Mouse (Mus musculus) C2C12 (cell line): ENCODE measurements around the gene Prss57. TPM values are rescaled to one million over a fixed set of nuclear protein-coding genes. Genes with fewer than 3 reads are reported as not detected.

Experiments used
- H3K27me3 ChIP-seq: one replicate; pipeline ENCODE4 v1.6.1; 2011; ENCODE audit not compliant: control insufficient read depth, insufficient read depth, insufficient read length
- H3K36me3 ChIP-seq: one replicate; pipeline ENCODE4 v1.6.1; 2011; ENCODE audit not compliant: control insufficient read depth, insufficient read depth
- H3K4me3 ChIP-seq: one replicate; pipeline ENCODE4 v1.5.1; 2011; ENCODE audit warnings: mild to moderate bottlenecking, control low read depth; ENCODE audit not compliant: poor library complexity, insufficient read depth, severe bottlenecking
- H3K79me2 ChIP-seq: one replicate; pipeline ENCODE4 v1.6.1; 2011; ENCODE audit not compliant: control insufficient read depth, insufficient read depth
- H3K79me3 ChIP-seq: one replicate; pipeline ENCODE4 v1.6.1; 2011; ENCODE audit warnings: low read depth, control low read depth
- H3ac ChIP-seq: one replicate; pipeline ENCODE3; 2011; ENCODE audit warnings: low read depth; ENCODE audit not compliant: control insufficient read depth, insufficient read length
- CEBPB ChIP-seq: IDR thresholded peaks from one replicate; pipeline ENCODE4 v1.6.1; 2011; ENCODE audit warnings: low read depth, mild to moderate bottlenecking, control low read depth, moderate library complexity
- CTCF ChIP-seq: IDR thresholded peaks from one replicate; pipeline ENCODE4 v1.5.1; 2011; ENCODE audit not compliant: control insufficient read depth, insufficient read depth, insufficient read length
- FOSL1 ChIP-seq: IDR thresholded peaks from one replicate; pipeline ENCODE4 v1.8.0; 2011; ENCODE audit warnings: mild to moderate bottlenecking, low read length; ENCODE audit not compliant: poor library complexity, insufficient read depth, severe bottlenecking
- MAX ChIP-seq: IDR thresholded peaks from one replicate; pipeline ENCODE4 v1.6.1; 2011; ENCODE audit warnings: mild to moderate bottlenecking, control low read depth
- MYOD1 ChIP-seq: IDR thresholded peaks from one replicate; pipeline ENCODE4 v1.6.1; 2011; ENCODE audit warnings: low read depth; ENCODE audit not compliant: control insufficient read depth, insufficient read length
- MYOG ChIP-seq: IDR thresholded peaks from one replicate; pipeline ENCODE4 v1.6.1; 2011; ENCODE audit not compliant: control insufficient read depth, insufficient read length; ENCODE audit errors: extremely low read depth
- USF1 ChIP-seq: IDR thresholded peaks from one replicate; pipeline ENCODE4 v1.6.1; 2011; ENCODE audit warnings: low read depth, mild to moderate bottlenecking, control low read depth, moderate library complexity
- polyA plus RNA-seq: library from polyadenylated mRNA; unstranded; fragments of >200 nt; fragmentation: generic; extraction: Trizol; gene quantifications from one replicate; pipeline ENCODE4 v1.2.1, GENCODE M21; 2012; ENCODE audit warnings: missing spikeins

Prss57 gene
- polyA plus RNA-seq, 1 experiment, result not detected

- H3ac ChIP-seq, result no peak overlapping the region
- H3K27me3 ChIP-seq, result no peaks in the 10 kb centered on the region
- no peak overlapping the region for H3K4me3 ChIP-seq
- H3K79me2 ChIP-seq, result no peaks in the 10 kb centered on the region
- no peaks in the 10 kb centered on the region for H3K36me3 ChIP-seq
- TF ChIP-seq CEBPB (no peak), CTCF (no peak), MAX (no peak), FOSL1 (no peak), MYOG (no peak), MYOD1 (no peak), USF1 (no peak)
- peaks cover 2% of the 10 kb centered on the region for H3K79me3 ChIP-seq
Observed at GRCm38 (mm10) chr10:79805636-79806035, 14.9 kb upstream of the Prss57 start.

- Histone ChIP-seq H3ac (no peak overlapping the region), H3K36me3 (no peaks in the 10 kb centered on the region), H3K79me3 (peaks cover 2% of the 10 kb centered on the region), H3K27me3 (no peaks in the 10 kb centered on the region), H3K4me3 (no peak overlapping the region), H3K79me2 (peaks cover 10% of the 10 kb centered on the region)
- no peak for TF ChIP-seq MYOD1
- no peak for TF ChIP-seq MAX
- TF ChIP-seq MYOG, result no peak
- TF ChIP-seq FOSL1, result no peak
- TF ChIP-seq CEBPB, result no peak
- TF ChIP-seq USF1, result no peak
- TF ChIP-seq CTCF, result no peak
Observed at GRCm38 (mm10) chr10:79803716-79804323, 13.1 kb upstream of the Prss57 start.

DNA sequence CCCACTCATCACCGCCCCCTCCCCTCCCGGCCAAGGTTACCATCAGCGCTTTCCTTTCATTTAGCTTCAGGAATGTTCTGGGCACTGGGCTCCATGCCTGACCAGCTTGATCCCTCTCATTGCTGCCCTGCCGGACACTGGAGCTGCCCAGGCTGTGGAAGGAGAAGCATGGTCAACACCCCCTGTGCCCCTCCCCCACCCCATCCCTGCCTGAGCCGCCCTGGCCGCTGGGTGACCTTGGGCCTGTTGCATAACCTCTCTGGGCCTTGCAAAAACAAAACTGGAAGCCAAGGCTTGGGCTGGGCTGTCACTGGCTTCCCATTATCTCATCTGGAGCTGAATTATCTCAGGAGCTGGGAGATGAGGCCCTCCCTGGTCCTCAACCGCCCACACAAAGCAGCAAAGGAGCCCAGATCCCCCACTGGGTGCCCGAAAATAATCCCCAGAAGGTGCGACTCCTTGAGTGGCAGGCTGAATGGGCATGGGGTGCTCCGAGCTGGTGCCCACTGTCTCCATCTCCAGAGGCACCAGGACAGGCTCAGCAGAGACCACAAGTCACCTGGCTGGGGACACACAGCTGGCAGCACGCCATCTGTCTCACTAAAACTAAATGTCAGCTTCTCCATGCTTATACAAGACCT, 11.7 kb upstream of the Prss57 start:
- Histone ChIP-seq H3K79me2 (peaks cover 24% of the 10 kb centered on the region), H3K4me3 (no peak overlapping the region), H3ac (no peak overlapping the region), H3K27me3 (no peaks in the 10 kb centered on the region), H3K79me3 (peaks cover 2% of the 10 kb centered on the region), H3K36me3 (no peaks in the 10 kb centered on the region)
- TF ChIP-seq MYOD1 (no peak), USF1 (no peak), CEBPB (peak; percentile 48), CTCF (no peak)

DNA sequence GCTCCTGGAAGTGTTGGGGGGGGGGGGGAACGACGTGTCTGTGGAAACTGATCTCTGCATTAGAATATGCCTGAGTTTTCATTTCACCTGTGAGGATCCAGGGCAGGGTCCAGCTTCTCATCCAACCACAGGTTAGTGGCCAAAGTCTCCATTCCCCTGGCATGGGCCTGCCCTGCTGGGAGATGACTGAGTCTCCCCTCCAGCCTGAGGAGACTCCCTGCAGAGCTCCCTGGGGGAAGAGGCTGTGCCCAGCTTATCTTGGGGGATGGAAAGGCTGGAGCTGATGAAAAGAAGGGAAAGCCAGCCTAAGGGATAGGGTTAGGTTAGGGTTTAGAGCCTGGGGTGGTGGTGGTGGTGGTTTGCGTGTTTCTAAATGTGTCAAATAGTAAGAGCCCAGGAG, 11.1 kb upstream of the Prss57 start:
- Histone ChIP-seq H3ac (no peak overlapping the region), H3K27me3 (no peaks in the 10 kb centered on the region), H3K36me3 (no peaks in the 10 kb centered on the region), H3K4me3 (no peak overlapping the region), H3K79me3 (peaks cover 2% of the 10 kb centered on the region), H3K79me2 (peaks cover 28% of the 10 kb centered on the region)
- TF ChIP-seq FOSL1, result no peak
- no peak for TF ChIP-seq MYOD1
- TF ChIP-seq CTCF, result no peak
- TF ChIP-seq MAX, result no peak
- no peak for TF ChIP-seq USF1
- no peak for TF ChIP-seq MYOG
- TF ChIP-seq CEBPB, result no peak

GRCm38 (mm10) chr10:79800508-79800907, 9.7 kb upstream of the Prss57 start:
- TF ChIP-seq MYOD1 (no peak), CTCF (no peak), MAX (no peak), USF1 (no peak), MYOG (no peak), FOSL1 (no peak), CEBPB (no peak)
- H3K36me3 ChIP-seq, result no peaks in the 10 kb centered on the region
- H3K79me2 ChIP-seq, result peaks cover 40% of the 10 kb centered on the region
- H3ac ChIP-seq, result no peak overlapping the region
- H3K79me3 ChIP-seq, result peaks cover 2% of the 10 kb centered on the region
- H3K27me3 ChIP-seq, result no peaks in the 10 kb centered on the region
- no peak overlapping the region for H3K4me3 ChIP-seq
